Mouse (Mus musculus) testis, adult 2 months (tissue): ENCODE data around the gene Lrig1.

Experiments used
- CTCF ChIP-seq: fragments of 200-500 bp; IDR thresholded peaks from 2 replicates; pipeline ENCODE4 v1.5.1; 2012; ENCODE audit warnings: low read depth, mild to moderate bottlenecking, inconsistent platforms, low read length, moderate library complexity; ENCODE audit not compliant: control insufficient read depth, insufficient read depth, insufficient replicate concordance
- POLR2A ChIP-seq: fragments of 200-500 bp; IDR thresholded peaks from 2 replicates; pipeline ENCODE4 v1.6.1; 2012; ENCODE audit warnings: low read depth, mild to moderate bottlenecking, inconsistent platforms, low read length, moderate library complexity; ENCODE audit not compliant: control insufficient read depth

DNA sequence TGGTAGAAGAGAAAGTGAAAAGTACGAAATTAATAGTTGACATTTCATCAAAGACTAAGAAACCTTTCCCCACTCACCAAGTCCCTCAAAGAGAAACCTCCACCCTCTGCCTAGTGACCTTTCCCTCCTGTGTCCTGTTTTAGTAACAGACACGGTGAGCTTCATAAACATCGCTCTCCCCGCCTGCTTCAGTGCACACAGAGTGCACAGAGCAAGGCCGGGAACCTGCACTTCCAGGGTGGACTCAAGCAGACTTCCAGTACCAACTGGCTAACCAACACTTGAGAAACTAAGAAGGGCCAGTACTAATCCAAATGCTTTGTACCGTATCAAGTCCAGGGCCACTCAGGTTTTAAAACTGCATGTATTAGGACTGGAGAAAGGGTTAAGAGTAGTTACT, 36.0 kb downstream of the Lrig1 start:
- no peak for TF ChIP-seq CTCF
- TF ChIP-seq POLR2A: no peak
